Mouse (Mus musculus): ENCODE data around the gene Slc12a3. TPM values are rescaled to one million over a fixed set of nuclear protein-coding genes. Genes with fewer than 3 reads are reported as not detected.

Gene Slc12a3
- total and polyA plus RNA-seq, 3 experiments: 0.17 TPM; not detected in 2

DNA sequence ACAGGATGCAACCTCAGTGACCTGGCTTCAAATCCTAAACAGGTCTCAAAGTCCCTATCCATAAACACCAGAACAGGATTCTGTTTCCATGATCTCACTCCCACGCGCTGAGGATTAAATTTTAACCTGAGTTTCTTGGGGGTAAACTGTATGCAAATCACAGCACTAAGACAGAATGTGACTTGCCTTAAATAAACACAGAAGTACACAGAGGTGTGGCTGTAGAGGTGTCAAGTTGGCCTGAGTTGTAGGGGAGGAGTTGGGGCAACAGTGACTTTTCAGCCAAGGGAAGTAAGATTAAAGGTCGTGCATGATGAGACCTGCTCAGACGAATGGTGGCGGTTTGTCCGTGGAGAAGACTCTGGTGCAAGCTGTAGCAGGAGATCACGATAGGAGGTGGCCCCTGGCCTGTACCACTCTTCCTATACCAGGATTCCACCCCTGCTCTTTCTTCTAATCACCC is 25.1 kb downstream of the Slc12a3 start:
- H3K4me3 ChIP-seq (replicated peaks in 1 of 3; ENCODE audit: low read depth in 2 of 3, low read length in 2 of 3, poor library complexity in 1 of 3): no peak overlapping the region
- no peak overlapping the region for H3K9ac ChIP-seq (ENCODE audit: insufficient read depth, low read depth)
- no peaks in the 10 kb centered on the region for H3K79me2 ChIP-seq (replicated peaks; ENCODE audit: control insufficient read depth, extremely low read depth, insufficient read depth, poor library complexity, severe bottlenecking)
- H3K27me3 ChIP-seq (replicated peaks): no peaks in the 10 kb centered on the region
- in situ Hi-C loops (cut with MboI; ENCODE audit: low pct_ligation_motif_present, low pct_unique_long_range_greater_than_20kb, low sequenced_read_pairs): no loop called here
- no peak for DNase-seq (ENCODE audit: extremely low read depth)
- TF ChIP-seq SMC3 (IDR thresholded peaks at IDR 0.05; ENCODE audit: low read depth, low read length): no peak
- TF ChIP-seq NRF1 (IDR thresholded peaks at IDR 0.05; ENCODE audit: low read depth, low read length): no peak
- no peak for TF ChIP-seq UBTF (IDR thresholded peaks at IDR 0.05; ENCODE audit: low read depth, low read length)
- TF ChIP-seq CHD1 (IDR thresholded peaks at IDR 0.05; ENCODE audit: low read depth, low read length): no peak
- no peak for TF ChIP-seq GABPA (IDR thresholded peaks at IDR 0.05; ENCODE audit: insufficient replicate concordance, low read depth, low read length)
- no peak for TF ChIP-seq KAT2A (IDR thresholded peaks at IDR 0.05; ENCODE audit: insufficient replicate concordance, low read length)
- no peak for TF ChIP-seq MAX (IDR thresholded peaks at IDR 0.05; ENCODE audit: low read length)
- no peak for TF ChIP-seq POLR2AphosphoS2 (IDR thresholded peaks at IDR 0.05; ENCODE audit: low read depth, low read length)
- TF ChIP-seq ZKSCAN1 (IDR thresholded peaks at IDR 0.05; ENCODE audit: borderline replicate concordance, low read depth, low read length): no peak
- TF ChIP-seq ZC3H11A (IDR thresholded peaks at IDR 0.05; ENCODE audit: low read depth, low read length): no peak
- no peak for TF ChIP-seq NELFE (IDR thresholded peaks at IDR 0.05; ENCODE audit: low read depth, low read length)
- no peak for TF ChIP-seq MAFK (IDR thresholded peaks at IDR 0.05; ENCODE audit: insufficient replicate concordance, low read length)
- no peak for TF ChIP-seq POLR2A (IDR thresholded peaks at IDR 0.05; ENCODE audit: low read depth, low read length)
- TF ChIP-seq JUN (IDR thresholded peaks at IDR 0.05; ENCODE audit: insufficient read depth, low read depth, low read length): no peak
- no peak for TF ChIP-seq CTCF (conservative IDR thresholded peaks at IDR 0.05 in 1 of 2, IDR thresholded peaks at IDR 0.05 in 1 of 2; ENCODE audit: low read depth in 2 of 2, low read length in 2 of 2)
- TF ChIP-seq SIN3A (IDR thresholded peaks at IDR 0.05; ENCODE audit: low read length): no peak
- no peak for TF ChIP-seq ZNF384 (IDR thresholded peaks at IDR 0.05; ENCODE audit: low read depth, low read length)
- no peak for TF ChIP-seq MAZ (IDR thresholded peaks at IDR 0.05; ENCODE audit: low read depth, low read length)
- no peak for TF ChIP-seq ELF1 (IDR thresholded peaks at IDR 0.05; ENCODE audit: low read depth, low read length)
- TF ChIP-seq TBP (conservative IDR thresholded peaks at IDR 0.05; ENCODE audit: low read depth, low read length): no peak
- peaks cover 6% of the 10 kb centered on the region for H3K9me3 ChIP-seq (replicated peaks; ENCODE audit: low read length)
- no peak overlapping the region for H3K27ac ChIP-seq (ENCODE audit: insufficient read depth, low read depth)
- H3K4me2 ChIP-seq (ENCODE audit: insufficient read depth, low read depth, poor library complexity, severe bottlenecking): no peak overlapping the region
- H3K4me1 ChIP-seq (ENCODE audit: control insufficient read depth in 1 of 2, insufficient read depth in 2 of 2): peaks cover 0 to 46% of the 10 kb centered on the region in 2 experiments; a peak in 3 of 4 replicates
- no peaks in the 10 kb centered on the region for H3K36me3 ChIP-seq (replicated peaks in 1 of 2; ENCODE audit: control insufficient read depth in 1 of 2, insufficient read depth in 1 of 2, low read length in 1 of 2)
- dilution Hi-C loops (cut with MboI; ENCODE audit: extremely low pct_ligation_motif_present, extremely low pct_unique_long_range_greater_than_20kb, low sequenced_read_pairs): no loop called here

DNA sequence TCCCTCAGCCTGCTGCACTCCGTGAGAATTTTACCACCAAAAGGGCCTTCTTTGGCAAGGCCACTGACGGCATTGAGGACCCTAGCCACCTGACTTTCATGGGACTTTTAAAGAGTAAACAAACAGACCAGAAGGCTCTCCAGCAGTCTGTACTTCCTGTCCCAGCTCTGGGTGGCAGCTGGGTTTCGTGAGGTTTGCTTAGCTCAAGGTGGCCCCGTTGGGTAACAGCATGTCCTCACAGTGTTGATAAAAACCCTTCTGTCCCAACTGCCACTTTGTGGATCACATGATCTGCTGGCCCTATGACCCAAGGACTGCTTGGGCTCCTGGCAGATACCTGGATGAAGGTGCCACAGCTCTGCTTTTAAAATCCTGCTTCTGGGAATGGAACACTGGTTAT is 25.6 kb downstream of the Slc12a3 start:
- Histone ChIP-seq H3K4me2 (ENCODE audit: insufficient read depth, low read depth, poor library complexity, severe bottlenecking) (no peak overlapping the region), H3K9ac (ENCODE audit: insufficient read depth, low read depth) (no peak overlapping the region), H3K36me3 (replicated peaks in 1 of 2; ENCODE audit: control insufficient read depth in 1 of 2, insufficient read depth in 1 of 2, low read length in 1 of 2) (no peaks in the 10 kb centered on the region), H3K79me2 (replicated peaks; ENCODE audit: control insufficient read depth, extremely low read depth, insufficient read depth, poor library complexity, severe bottlenecking) (no peaks in the 10 kb centered on the region), H3K27ac (ENCODE audit: insufficient read depth, low read depth) (no peak overlapping the region), H3K27me3 (replicated peaks) (no peaks in the 10 kb centered on the region), H3K4me3 (replicated peaks in 1 of 3; ENCODE audit: low read depth in 2 of 3, low read length in 2 of 3, poor library complexity in 1 of 3) (no peak overlapping the region), H3K4me1 (ENCODE audit: control insufficient read depth in 1 of 2, insufficient read depth in 2 of 2) (peaks cover 0 to 46% of the 10 kb centered on the region in 2 experiments; a peak in 3 of 4 replicates), H3K9me3 (replicated peaks; ENCODE audit: low read length) (peaks cover 6% of the 10 kb centered on the region)
- TF ChIP-seq MYC (IDR thresholded peaks at IDR 0.05; ENCODE audit: low read depth, low read length) (no peak), TCF12 (IDR thresholded peaks at IDR 0.05; ENCODE audit: low read depth, low read length) (no peak), MAFK (IDR thresholded peaks at IDR 0.05; ENCODE audit: insufficient replicate concordance, low read length) (no peak)
- in situ Hi-C loops (cut with MboI; ENCODE audit: low pct_ligation_motif_present, low pct_unique_long_range_greater_than_20kb, low sequenced_read_pairs): no loop called here
- dilution Hi-C loops (cut with MboI; ENCODE audit: extremely low pct_ligation_motif_present, extremely low pct_unique_long_range_greater_than_20kb, low sequenced_read_pairs): no loop called here
- DNase-seq (ENCODE audit: extremely low read depth): no peak

Measured in CH12.LX (cell line).